Mouse (Mus musculus) embryo, embryonic 9.5 days (tissue): ENCODE measurements at regions not wholly inside any gene's neighbourhood (a gene's known extent, or its start where the extent isn't known, plus 50 kb on each side); places are given as distances from the start of the nearest gene placed in this dataset.

Source experiments
- DNase-seq: peaks from one replicate; pipeline ENCODE4 v3.0.0-alpha.2; 2017; ENCODE audit errors: extremely low spot score

GRCm38 (mm10) chr4:68367983-68368382 is 586.2 kb downstream of the Brinp1 start:
- no peak for DNase-seq

DNA sequence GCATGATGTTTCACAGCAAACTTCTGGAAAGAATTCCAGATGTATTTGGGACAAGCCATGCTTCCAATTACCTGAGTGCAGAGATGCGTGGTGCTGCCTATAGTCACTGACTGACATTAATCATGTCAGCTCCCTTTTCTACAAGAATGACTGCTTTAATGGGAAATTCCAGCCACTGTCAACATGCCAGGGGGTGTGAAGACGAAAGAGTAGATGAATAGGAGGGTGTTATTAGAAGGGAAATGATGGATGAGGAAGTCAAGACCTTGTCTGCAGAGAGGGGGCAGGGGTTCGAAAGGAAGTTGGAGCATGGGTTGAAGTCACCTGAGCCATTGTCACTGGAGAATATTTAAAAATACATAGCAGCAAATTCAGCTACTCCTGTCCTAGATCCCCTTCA is 634.6 kb downstream of the Brinp1 start:
- DNase-seq, result peak; percentile 0

- DNase-seq, result no peak
These were observed 641.4 kb downstream of the Brinp1 start for GRCm38 (mm10) chr4:68312751-68313150.

DNA sequence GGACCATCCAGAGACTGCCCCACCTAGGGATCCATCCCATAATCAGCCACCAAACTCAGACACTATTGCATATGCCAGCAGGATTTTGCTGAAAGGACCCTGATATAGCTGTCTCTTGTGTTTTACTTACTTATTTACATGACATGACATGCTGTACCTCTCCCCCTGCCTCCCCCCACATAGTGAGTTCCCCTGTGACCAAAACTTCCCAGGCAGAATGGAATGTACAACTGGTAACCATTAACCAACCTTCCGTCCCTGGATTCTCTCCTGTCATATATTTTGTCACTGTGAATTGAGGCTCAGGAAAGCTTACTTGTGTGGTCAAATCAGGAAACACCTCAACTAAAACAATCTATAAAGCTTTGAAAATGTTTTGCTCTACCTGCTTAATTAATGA is 669.4 kb downstream of the Brinp1 start:
- DNase-seq, result no peak

DNA sequence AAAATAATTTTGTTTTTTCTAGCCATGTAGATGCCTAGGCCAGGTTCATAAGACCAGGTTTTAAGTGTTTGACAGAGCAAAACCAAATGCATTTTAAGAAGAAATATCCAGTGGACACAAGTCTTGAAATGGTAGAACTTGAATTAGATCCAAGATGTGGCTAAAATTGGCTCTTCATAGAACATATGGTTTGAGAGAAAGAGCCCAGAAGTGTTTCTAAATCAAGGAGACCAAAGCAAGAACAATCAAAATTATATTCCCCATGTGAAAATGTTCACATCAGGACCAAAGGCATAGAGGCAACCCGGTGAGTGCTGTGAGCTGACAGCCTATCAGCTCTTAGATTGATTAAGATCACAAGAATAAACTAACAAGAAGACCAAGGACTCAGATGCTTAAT is 673.3 kb downstream of the Brinp1 start:
- DNase-seq, result no peak

DNA sequence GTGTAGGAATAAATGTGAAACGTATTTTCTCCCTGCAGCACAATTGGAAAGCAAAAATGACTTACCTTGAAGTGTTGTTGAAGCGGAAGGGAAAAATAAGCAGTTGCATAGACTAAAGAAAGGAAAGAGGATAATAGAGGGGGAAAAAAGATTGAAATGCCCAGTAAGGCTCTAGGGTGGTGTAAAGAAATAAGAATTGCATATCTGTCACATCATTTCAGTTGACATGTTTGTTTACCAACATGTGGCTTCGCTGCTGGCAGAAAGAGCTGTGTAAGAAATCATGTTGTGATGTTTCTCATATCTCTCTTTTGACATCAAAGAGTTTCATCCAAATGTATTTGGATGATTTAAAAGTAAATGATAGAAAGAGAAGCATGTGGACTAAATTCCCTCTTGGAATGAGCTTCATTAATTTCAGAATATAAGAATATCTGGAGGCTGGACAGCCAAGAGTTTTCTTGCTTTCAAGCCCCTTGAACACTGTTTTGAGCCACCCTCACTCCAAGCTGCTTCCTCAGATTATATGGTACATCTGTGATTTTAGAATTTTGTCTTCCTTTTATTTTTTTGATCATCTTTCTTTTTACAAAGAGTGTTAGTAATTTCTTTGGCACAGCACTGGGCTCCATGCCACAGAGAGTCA is 679.0 kb downstream of the Brinp1 start:
- no peak for DNase-seq
